Mouse (Mus musculus) kidney, postnatal 14 days (tissue): ENCODE measurements around the gene Klhl3.
A peak's percentile ranks its signal among the peaks of the same experiment; 100 is the strongest.

Source experiments
- DNase-seq: peaks from one replicate; pipeline ENCODE4 v3.0.0; 2022; ENCODE audit warnings: mixed read lengths

Klhl3 gene

DNA sequence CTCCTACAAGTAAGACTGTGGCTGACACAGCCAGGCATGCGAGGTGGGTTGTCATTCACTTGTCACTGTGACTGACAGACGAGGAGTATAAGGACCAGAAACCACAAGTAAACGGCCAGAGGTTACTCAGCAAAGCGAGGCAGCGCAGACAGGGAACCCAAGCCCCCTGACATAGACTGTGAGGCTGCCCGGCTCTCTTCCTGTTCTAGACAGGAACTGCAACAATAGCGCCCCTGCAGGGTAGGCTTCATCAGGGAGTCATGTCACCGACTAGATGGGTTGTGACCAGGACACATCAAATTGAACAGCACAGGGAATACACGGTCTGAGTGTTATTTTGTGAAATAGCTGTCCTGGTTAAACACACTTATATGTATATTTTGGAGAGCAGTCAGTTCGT lies 93.0 kb downstream of the Klhl3 start:
- no peak for DNase-seq

DNA sequence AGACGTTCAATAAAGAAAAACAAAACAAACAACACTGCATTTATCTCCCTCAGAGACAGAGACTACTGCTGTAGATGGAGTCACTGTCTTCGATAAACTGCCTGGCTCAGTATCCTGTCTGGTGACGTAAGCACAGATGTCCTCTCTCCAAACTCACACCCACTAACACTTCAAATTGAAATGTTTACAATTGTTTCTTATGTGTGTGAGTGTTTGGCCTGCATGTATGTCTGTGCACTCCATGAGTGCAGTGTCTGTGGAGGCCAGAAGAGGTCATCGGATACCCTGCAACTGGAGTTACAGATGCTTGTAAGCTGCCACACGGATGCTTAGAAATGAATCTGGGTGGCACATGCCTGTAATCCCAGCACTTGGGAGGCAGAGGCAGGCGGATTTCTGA lies 96.1 kb downstream of the Klhl3 start:
- DNase-seq, result no peak

DNA sequence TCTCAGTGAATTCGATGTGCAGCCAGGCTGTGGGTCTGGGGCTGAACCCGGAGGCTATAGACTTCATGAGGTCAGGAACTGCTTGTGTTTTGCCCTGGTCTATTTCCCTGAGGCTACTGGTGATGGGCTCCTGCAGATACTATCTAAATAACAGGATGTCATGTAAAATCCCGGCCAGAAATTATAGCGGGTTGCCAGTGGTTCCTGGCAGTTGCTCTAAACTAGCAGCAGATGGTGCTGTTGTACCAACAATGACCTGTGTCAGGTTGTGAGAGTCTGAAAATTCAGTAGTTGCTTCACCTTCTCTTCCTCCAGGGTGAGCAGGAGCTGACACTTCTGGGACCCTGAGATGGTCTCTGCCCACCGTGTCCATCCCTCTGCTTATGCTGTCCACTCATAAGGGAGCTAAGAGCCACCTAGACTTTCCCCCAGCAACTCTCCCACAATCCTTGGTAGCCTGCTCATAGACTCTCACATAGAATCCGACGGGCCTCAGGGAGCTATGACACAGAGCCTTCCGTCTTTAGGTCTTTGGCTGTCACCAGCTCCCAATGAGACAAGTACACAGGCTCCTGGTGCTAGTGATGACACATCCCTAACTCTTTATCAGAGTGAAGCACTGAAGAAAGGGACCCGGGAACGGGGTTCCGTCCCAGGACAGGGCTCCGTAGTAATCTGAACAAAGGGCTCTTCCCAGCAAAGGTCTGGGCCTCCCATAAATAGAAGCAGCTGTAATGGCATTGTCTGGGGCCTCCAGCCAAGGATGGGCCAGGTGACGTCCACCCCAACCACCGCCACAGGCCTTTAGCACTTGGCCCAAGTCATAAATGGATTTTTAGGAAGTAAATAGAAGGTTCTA lies 101.1 kb downstream of the Klhl3 start:
- DNase-seq, result peak; percentile 70

DNA sequence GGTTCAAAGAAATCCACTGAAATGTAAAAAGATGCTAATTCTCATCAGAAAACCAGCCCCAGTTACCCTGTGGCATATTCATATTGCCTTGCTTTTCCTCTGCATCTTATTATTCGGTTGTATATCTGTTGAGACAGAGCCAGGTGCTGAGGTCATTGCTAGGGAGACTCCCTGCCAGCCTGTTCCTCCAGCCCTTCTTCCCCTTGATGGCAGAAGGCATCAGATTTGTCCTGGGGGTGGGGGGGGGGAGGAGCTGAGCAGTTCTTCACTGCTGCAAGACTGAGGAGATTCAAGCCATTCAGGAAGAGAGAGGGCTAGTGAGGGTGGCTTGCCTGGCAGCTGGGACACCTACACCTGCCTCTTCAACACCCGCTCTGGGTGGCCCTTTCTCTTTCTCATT lies 101.9 kb downstream of the Klhl3 start:
- DNase-seq, result no peak

DNA sequence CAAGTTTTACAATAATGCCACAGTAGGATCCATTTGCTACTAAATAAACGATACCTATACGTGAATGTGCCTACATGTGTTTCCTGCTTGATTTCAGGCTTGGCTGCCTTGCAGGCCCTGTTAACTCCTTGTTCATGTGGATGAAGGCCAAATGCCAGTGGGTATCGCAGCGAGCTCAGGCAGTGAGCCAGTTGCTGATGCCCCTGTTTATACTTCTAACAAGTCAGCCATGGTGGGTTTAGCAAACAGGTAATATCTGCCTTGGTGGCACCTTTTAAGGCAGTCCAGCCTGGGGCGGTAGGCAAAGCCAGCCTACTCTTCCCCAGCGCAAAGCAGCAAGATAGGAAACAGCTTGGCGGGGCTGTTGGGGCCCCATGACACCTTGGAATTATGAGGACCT lies 103.0 kb downstream of the Klhl3 start:
- no peak for DNase-seq

DNA sequence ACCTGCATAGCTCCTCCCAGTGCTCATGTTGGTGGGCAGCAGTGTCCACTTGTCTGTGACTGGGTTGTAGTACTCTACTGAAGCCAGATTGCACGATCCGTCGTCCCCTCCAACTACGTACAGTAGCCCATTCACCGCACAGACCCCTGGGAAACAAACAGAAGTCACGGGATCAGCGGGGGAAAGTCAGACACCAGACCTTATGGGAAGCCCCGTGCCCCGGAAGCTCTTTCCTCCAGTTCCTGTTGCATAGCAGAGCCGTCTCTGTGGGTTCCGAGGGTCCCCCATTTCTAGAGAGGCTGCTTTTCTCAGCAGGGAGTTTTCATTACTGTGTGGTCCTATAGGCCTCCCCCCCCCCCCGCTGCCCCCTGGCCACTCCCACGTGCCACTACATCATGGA lies 104.1 kb downstream of the Klhl3 start:
- no peak for DNase-seq

DNA sequence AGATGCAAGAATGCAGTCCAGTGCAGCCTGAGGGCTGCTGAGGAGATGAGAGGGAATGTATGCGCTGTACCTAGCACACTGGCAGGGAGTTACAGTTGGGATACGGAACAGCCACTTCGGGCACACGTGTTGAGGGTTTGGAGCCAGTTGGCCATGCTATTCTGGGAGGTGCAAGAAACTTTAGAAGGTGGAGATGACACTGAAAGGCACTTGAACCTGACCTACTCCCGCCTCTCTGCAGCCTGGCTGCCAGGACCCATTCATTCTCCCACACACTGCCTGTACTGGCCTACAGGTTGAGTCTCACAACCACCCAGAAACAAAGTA lies 105.4 kb downstream of the Klhl3 start:
- no peak for DNase-seq

DNA sequence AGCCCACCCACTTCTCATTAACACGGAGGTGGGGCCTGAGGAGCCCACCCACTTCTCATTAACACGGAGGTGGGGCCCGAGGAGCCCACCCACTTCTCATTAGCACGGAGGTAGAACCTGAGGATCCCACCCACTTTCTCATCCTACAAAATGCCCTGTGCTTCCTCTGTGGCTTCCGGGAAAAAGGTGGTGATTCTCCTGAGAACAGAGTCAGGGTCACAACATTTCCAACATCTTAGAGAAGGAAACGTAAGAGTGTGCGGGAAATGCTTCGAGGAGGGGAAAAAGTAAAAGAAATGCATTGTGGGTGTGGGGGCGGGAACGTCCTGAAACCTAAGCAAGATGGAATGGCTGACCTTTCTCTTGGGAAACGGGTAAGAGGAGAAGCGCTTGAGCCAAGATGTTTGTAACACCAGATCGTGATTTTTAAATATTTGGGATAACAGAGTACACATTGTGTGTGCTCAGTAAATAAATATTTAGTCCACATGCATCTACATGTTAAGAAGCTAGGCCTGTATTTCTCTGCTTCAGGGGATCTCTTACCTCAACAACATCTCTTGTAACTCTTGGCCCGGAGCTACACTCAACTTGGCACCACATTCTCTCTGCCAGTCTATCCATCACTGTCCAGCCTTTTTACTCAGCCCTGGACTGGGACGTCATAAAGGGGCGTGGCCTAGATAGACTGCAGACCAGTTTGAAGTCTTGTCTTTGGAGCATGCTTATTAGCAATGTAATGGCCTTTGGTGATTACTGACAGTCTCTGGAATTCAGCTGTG lies 105.9 kb downstream of the Klhl3 start:
- peak; percentile 26 for DNase-seq

DNA sequence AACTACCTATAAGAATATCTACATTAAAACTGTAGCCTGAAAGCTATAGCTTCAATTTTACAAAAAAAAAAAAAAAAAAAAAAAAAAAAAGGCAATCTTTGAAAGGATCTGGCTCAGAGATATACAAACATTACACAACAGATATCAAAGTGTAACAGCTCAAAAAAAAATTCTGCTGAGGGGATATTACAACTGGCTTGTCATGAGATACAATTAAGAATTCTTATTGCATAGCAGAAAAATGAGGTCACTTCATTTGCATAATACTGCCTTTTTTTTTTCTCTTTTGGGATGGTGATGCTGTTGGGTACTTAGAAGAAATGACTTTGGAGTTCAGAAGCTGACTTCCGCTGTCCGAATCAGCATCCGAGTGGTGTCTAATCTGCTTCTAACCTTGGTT lies 111.6 kb downstream of the Klhl3 start:
- DNase-seq, result no peak

DNA sequence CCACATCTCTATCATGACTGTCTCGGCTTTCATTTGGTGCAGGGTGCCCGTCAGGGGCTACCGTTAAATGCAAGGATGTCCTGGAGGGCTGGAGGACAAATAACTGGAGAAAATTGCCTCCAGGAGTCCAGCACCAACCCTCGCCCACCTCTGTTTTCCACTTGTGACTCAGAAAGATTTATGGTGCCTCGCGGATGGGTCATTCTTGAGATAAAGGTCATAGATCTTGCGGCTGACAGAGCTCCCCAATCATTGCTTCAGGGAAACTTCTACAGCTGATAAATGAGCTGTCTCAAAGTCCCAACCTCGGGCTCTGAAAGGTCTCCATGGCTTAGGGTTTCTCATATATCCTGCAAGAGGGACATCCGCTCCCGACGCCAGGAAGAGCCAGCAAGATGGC lies 116.9 kb downstream of the Klhl3 start:
- no peak for DNase-seq

DNA sequence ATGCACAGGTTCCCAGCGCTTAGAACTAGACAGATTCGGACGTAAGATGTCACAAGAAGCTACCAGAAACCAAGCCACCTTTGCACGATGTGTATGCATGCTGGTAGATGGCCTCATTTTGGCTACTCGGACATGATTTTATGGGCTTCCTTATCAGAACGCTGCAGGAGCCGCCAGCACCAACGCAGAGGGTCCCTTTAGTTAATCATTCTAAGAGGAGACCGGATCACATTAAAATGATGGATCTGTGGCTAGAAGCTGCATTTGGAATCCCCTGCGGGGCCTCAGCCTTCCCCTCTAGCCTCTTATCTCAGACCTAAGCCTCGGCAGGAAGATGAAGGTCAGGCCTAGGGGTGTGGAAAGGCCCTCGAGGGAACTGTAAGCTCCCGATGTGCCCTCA lies 117.5 kb downstream of the Klhl3 start:
- no peak for DNase-seq

DNA sequence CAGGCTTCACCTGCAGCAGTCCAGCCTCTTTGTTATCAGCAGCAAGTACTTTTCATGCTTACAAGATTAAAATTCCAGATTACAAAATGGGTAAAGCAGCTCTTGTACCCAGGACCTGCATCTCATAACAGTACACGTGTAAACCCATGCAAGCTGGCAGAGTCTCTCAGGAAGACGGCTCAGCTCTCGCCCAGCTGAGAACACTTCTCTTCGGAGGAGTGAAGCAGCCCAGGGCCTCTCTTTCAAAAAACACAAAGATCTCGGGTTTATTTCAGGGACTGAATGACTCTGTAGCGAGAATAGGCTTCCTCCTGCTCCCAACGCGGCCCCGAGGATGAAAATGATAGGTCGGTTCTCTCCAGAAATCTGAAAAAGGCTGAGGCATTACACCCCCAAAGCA lies 128.8 kb downstream of the Klhl3 start:
- DNase-seq, result no peak

DNA sequence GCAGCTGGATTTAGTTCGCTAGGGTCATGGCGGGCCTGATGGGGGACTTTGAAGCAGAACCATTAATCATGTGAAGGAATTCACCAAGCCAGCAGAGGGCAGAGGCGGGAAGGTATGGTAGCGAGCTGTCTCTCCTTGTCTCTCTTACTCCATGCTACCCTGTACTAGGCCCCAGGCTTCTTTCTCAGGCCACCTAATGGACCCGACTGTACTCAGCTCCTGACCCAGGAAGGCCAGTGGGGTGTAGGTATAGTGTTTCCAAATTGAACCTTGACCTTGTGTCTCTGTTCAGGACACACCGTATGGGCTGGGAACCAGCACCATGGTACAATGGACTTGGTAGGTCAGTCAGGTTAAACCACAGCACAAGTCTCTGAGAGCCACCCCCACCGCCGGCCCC lies 129.2 kb downstream of the Klhl3 start:
- no peak for DNase-seq

DNA sequence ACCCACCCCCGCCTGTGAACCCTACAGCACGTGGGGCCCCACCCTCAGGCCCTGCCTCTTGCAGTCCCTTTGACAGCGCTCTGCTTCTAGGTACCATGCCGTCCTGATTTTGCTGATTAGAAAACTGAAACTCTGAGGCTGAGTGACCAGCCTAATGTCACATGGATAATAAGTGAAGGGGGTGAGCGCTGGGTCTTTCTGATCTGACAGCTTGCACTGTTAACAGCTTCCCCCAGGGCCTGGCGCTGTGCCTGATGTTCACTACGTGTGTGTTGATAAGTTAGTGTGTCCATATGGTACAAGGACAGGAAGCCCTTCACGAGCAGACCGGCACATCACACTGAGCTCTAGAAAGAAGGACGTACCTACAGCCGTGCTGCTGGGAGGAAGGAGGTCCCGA lies 130.1 kb downstream of the Klhl3 start:
- no peak for DNase-seq

DNA sequence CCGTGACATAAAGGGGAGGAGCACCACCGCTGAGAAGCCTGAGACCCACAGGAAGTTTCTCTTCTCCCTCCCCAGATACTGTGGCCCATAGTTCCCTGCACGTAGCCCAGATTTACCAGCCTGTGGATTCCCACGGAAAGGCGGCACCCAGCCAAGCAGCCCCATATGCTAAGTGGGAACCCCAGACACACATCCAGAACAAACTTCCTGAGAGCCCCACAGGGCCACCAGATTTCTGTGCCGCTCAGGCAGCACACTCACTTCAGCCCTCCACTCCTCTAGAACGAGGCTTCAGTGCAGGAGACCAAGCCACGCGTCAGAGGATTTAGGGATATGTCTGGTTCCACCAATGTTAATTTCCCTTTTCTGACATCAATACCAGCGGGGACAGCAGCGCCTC lies 130.5 kb downstream of the Klhl3 start:
- no peak for DNase-seq

DNA sequence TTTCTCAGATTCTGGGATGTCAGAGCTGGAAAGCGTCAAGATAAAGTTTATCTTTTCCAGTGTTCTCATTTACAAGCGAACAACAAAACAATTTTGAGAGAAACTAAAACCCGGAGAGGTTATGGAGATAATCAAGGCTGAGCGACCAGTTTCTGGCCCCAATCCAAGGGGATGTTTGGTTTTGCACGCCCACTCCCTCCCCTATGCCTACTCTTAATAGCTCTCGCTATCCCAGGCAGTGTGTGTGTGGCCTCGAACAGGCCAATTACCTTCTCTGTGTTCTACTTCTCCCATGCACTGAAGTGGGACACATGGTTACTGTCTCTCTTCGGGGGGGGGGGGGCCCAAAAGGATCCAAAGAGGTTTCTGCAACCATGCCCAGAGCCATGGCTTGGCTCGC lies 132.7 kb downstream of the Klhl3 start:
- no peak for DNase-seq

DNA sequence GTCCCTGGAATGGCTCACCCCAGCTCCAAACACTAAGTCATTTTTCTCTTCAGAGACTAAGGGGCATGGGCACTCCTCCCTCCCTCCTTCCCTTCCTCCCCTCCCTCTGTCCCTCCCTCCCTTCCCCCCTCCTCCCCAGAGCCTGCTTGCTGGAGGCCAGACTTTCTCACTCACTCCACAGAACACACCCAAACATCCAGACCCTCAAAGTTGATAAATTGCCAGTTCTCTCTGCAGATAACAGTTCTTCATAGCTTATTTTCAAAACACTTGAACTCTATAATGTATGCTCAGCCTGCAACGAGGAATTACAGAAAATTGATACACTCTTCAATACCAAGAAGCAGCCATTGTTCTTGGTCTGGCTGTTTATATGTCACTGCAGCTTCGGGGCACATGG lies 133.3 kb downstream of the Klhl3 start:
- no peak for DNase-seq

DNA sequence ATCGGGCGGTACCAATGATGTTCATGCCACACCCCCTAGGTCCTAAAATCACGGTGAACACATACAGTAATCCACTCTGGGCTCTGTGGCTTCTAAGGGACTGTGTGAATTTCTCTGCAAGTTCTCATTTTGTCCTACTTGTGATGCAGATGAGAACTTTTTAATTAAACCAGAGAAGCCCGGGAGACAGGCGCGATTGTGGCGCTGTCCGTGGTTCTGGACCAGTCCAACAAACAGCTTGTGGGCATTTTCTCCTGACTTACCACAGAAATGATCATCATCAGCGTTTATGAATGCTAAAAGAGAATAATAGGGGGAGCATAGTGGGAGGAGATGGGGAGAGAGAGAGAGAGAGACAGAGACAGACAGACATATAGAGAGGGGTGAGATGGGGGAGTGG lies 134.5 kb downstream of the Klhl3 start:
- DNase-seq, result peak; percentile 25

DNA sequence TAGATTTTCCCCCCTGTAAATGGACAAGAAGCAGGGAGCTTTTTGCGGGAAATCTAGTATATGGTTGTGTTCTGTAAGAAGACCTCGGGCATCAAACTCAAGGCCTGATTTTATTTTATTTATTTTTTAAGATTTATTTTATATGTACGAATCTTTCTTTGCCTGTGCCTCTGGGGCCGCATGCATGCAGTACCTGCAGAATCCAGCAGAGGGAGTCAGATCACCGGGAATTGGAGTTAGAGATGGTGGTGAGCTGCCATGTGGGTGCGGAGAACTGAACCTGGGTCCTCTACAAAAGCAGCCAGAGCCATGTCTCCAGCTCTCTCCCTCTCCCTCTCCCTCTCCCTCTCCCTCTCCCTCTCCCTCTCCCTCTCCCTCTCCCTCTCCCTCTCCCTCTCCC lies 135.7 kb downstream of the Klhl3 start:
- DNase-seq, result no peak

DNA sequence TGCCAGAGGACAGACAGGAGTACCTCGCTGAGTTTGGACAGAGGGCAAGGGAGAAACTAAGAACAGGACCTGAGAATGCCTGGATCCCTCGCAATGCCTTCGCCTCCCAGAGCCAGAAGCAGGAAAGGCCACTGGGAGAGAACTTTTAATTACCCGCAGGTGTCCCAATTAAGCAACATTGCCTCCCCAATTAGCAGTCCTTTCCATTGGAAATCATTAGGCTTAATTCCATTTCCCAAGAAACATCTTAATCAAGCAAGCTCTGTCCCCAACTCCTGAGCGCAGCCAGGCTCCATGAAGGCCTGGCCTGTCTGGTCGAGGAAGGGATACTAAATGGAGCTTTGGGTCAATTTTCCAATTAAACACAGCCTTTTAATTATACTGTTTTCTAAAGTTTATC lies 147.7 kb downstream of the Klhl3 start:
- no peak for DNase-seq

DNA sequence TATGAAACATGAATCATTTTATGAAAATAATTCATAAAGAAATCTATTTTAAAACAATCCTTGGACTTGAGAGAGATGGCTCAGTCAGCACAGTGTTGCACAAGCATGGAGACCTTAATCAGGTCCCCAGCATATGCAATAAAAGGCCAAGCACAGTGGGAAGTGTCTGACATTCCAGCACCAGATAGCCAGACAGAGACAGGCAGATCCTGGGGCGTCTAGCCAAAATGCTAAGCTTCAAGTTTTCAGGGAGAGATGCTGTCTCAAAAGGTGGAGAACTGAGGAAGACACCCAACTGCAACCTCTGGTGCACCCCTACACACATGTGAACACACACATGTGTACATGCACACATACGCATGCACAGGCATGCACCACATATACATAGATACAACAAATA lies 153.1 kb downstream of the Klhl3 start:
- no peak for DNase-seq

DNA sequence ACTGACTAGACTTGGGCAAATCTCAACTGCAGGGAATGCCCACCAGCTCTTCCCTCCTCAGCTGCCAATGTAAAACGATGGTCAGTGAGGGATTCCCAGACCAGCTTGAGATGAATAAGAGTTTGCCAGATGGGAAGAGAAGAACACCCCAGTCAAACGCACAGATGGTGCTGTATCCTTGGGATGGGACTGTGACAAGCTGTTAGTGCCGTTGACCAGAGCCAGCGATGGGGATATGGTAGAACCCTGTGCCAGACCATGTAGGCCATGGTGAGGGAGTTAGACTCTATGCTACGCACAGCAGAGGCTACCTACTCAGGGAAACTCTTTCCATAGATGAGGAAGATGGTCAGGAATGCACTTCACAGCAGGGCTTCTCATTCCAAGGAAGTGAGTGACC lies 153.6 kb downstream of the Klhl3 start:
- no peak for DNase-seq
